Mouse (Mus musculus) liver, embryonic 14.5 days (tissue): ENCODE results near the gene Ubr2. TPM values are rescaled to one million over a fixed set of nuclear protein-coding genes. Genes with fewer than 3 reads are reported as not detected.

Source experiments
- ATAC-seq: fragments of 200-750 bp; cut with Nextera tagmentation; 2 replicates; pipeline ENCODE4 v1.8.0; 2017; ENCODE audit warnings: moderate number of reproducible peaks, mild to moderate bottlenecking, moderate library complexity; ENCODE audit not compliant: insufficient read depth
- DNase-seq, 3 experiments: peaks; one replicate each; pipeline ENCODE4 v3.0.0-alpha.2; 2012 to 2013; ENCODE audit warnings: low read depth in 3 of 3, low spot score in 3 of 3
- H3K27ac ChIP-seq: fragments of 300-500 bp; sonication (generic); 2 replicates; pipeline ENCODE4 v1.5.1; 2014; ENCODE audit warnings: moderate library complexity, mild to moderate bottlenecking, control low read depth, inconsistent platforms
- H3K27me3 ChIP-seq: fragments of 300-500 bp; sonication (generic); 2 replicates; pipeline ENCODE4 v1.6.1; 2014; ENCODE audit warnings: mild to moderate bottlenecking, low read length, moderate library complexity; ENCODE audit not compliant: control insufficient read depth, insufficient read depth
- H3K36me3 ChIP-seq: fragments of 300-500 bp; sonication (generic); replicated peaks from 2 replicates; pipeline ENCODE4 v1.6.1; 2014; ENCODE audit warnings: low read depth; ENCODE audit not compliant: control insufficient read depth, insufficient read depth
- H3K4me1 ChIP-seq, 2 experiments: fragments of 200-500 bp in 1 of 2; fragments of 300-500 bp in 1 of 2; sonication (generic) in 1 of 2; replicated peaks; 2 replicates each; pipeline ENCODE4 v1.6.1; 2012 to 2014; ENCODE audit warnings: antibody characterized with exemption in 1 of 2, inconsistent platforms in 1 of 2, low read length in 1 of 2; ENCODE audit not compliant: control insufficient read depth in 2 of 2, insufficient read depth in 2 of 2
- H3K4me2 ChIP-seq: fragments of 300-500 bp; sonication (generic); 2 replicates; pipeline ENCODE4 v1.6.1; 2014; ENCODE audit warnings: low read depth, mild to moderate bottlenecking, control low read depth, moderate library complexity
- H3K4me3 ChIP-seq, 2 experiments: fragments of 200-500 bp in 1 of 2; fragments of 300-500 bp in 1 of 2; sonication (generic) in 1 of 2; 2 replicates each; pipeline ENCODE4 v1.5.1; 2012 to 2014; ENCODE audit warnings: low read depth in 2 of 2, low read length in 2 of 2, mild to moderate bottlenecking in 2 of 2, control low read depth in 1 of 2, inconsistent platforms in 1 of 2, moderate library complexity in 1 of 2; ENCODE audit not compliant: insufficient read depth in 1 of 2
- H3K9ac ChIP-seq: fragments of 300-500 bp; sonication (generic); replicated peaks from 2 replicates; pipeline ENCODE4 v1.6.1; 2014; ENCODE audit warnings: mild to moderate bottlenecking, control low read depth, moderate library complexity
- H3K9me3 ChIP-seq: fragments of 300-500 bp; sonication (generic); 2 replicates; pipeline ENCODE4 v1.6.1; 2016; ENCODE audit warnings: low read length, mixed read lengths; ENCODE audit not compliant: control insufficient read depth
- CTCF ChIP-seq: IDR thresholded peaks from 2 replicates; pipeline ENCODE4 v1.5.1; 2016; ENCODE audit warnings: antibody characterized with exemption, low read depth, control low read depth
- EP300 ChIP-seq: IDR thresholded peaks from 2 replicates; pipeline ENCODE4 v1.6.1; 2016; ENCODE audit warnings: antibody characterized with exemption, low read depth
- WGBS: fragments of 180-500 bp; shearing (Covaris S2); extraction: QIAGEN DNeasy Blood & Tissue Kit; methylation state at CpG from one replicate; pipeline ENCODE4 v1.1.7; 2014; ENCODE audit not compliant: insufficient replicate concordance; 5-methylcytosine and 5-hydroxymethylcytosine counted together
- polyA plus RNA-seq, 2 experiments: library from polyadenylated mRNA; depleted of rRNA in 1 of 2; stranded (reverse) in 1 of 2; unstranded in 1 of 2; fragments of >200 nt; fragmentation: Nextera tagmentation in 1 of 2; extraction: Ambion mirVana in 1 of 2; gene quantifications; 2 replicates each; pipeline versions ENCODE4 v1.2.1 to v1.2.3; 2012 to 2014

Gene Ubr2
- polyA plus RNA-seq, 2 experiments, result 7.3 to 9.7 TPM

DNA sequence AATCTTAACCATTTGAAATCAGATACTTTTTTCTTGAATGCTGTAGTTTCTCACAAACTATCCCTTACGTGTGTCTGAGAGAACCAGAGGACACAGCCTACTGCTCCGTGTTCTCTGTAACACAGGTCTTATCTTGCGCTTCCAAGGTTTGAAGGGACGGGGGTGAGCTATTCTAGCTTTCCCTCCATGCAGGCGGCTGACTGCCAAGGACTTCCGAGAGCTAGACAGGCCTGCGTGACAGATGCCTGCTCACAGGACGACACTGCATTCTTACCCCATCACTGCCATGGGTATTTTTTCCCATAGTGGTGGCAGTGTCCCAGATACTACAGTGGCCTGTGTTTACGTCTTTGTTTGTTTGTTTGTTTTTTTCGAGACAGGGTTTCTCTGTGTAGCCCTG, 50.1 kb downstream of the Ubr2 start:
- no peak overlapping the region for H3K27ac ChIP-seq
- no peaks in the 10 kb centered on the region for H3K4me1 ChIP-seq
- ATAC-seq (no peak), DNase-seq (no peak)
- peaks cover 92% of the 10 kb centered on the region for H3K36me3 ChIP-seq
- TF ChIP-seq EP300 (no peak), CTCF (no peak)
- no peak overlapping the region for H3K4me3 ChIP-seq
- no peaks in the 10 kb centered on the region for H3K27me3 ChIP-seq
- no peak overlapping the region for H3K9ac ChIP-seq
- WGBS, result 83% methylated on average over 10 of the region's 10 CpGs
- no peaks in the 10 kb centered on the region for H3K9me3 ChIP-seq
- H3K4me2 ChIP-seq, result no peak overlapping the region

DNA sequence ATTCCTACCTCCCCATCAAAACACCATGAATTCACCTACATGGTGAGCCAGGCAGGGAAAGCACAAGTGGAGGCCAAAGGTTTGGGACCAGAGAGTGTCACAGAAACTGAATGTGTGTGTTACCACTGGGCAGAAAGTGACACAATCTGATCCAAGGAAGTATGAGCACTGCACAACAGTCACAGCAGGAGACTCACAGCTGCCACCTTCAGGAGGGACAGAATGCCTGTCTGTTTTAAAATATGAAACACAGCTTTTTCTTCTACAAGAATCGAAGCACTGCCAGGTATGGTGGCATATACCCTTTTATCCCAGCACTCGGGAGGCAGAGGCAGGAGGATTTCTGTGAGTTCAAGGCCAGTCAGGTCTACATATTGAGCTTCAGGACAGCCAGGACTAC, 52.3 kb downstream of the Ubr2 start:
- H3K9ac ChIP-seq, result no peak overlapping the region
- ATAC-seq (no peak), DNase-seq (no peak)
- no peaks in the 10 kb centered on the region for H3K27me3 ChIP-seq
- no peak overlapping the region for H3K4me2 ChIP-seq
- no peak overlapping the region for H3K4me3 ChIP-seq
- TF ChIP-seq CTCF (peak; percentile 32), EP300 (no peak)
- H3K36me3 ChIP-seq, result peaks cover 87% of the 10 kb centered on the region
- no peak overlapping the region for H3K27ac ChIP-seq
- H3K4me1 ChIP-seq, result no peaks in the 10 kb centered on the region
- no peaks in the 10 kb centered on the region for H3K9me3 ChIP-seq
- 78% methylated on average over 2 of the region's 2 CpGs for WGBS

GRCm38 (mm10) chr17:46946276-46946675, 64.1 kb downstream of the Ubr2 start:
- Histone ChIP-seq H3K4me2 (no peak overlapping the region), H3K36me3 (peaks cover 56% of the 10 kb centered on the region), H3K27me3 (no peaks in the 10 kb centered on the region), H3K4me3 (no peak overlapping the region), H3K9ac (no peak overlapping the region), H3K4me1 (no peaks in the 10 kb centered on the region), H3K27ac (no peak overlapping the region), H3K9me3 (no peaks in the 10 kb centered on the region)
- WGBS, result 85% methylated on average over 9 of the region's 9 CpGs
- ATAC-seq (no peak), DNase-seq (no peak)
- TF ChIP-seq EP300 (no peak), CTCF (no peak)

- DNase-seq (no peak), ATAC-seq (no peak)
- Histone ChIP-seq H3K4me2 (no peak overlapping the region), H3K9ac (no peak overlapping the region), H3K4me3 (no peak overlapping the region), H3K36me3 (peaks cover 75% of the 10 kb centered on the region), H3K27me3 (no peaks in the 10 kb centered on the region), H3K9me3 (no peaks in the 10 kb centered on the region), H3K27ac (no peak overlapping the region), H3K4me1 (no peaks in the 10 kb centered on the region)
- TF ChIP-seq EP300 (no peak), CTCF (no peak)
- WGBS, result 91% methylated on average over 9 of the region's 9 CpGs
Measured at GRCm38 (mm10) chr17:46942421-46942820, 67.9 kb downstream of the Ubr2 start.

DNA sequence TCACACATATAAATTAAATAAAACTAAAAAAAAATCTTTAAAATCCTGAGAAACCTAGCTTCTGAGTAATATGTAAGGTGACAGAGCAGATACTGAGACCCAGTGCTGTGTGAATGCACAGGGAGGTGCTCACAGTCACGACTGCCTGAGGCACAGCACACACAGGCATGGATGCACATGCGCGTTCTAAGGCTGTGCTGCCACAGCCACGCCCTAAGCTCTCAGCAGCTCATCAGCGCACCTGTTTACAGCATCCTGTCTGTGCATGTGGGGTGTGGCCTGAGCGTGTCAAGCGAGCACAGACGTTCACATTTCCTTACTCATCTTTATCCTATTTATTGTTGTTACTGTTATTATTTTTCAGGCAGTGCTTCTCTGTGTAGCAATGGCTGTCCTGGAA, 69.9 kb downstream of the Ubr2 start:
- H3K9ac ChIP-seq, result no peak overlapping the region
- no peak overlapping the region for H3K4me3 ChIP-seq
- H3K4me2 ChIP-seq, result no peak overlapping the region
- no peak for DNase-seq
- 89% methylated on average over 8 of the region's 8 CpGs for WGBS
- TF ChIP-seq EP300 (no peak), CTCF (no peak)
- H3K27me3 ChIP-seq, result no peaks in the 10 kb centered on the region
- no peaks in the 10 kb centered on the region for H3K4me1 ChIP-seq
- ATAC-seq, result no peak
- H3K9me3 ChIP-seq, result no peaks in the 10 kb centered on the region
- H3K27ac ChIP-seq, result no peak overlapping the region
- H3K36me3 ChIP-seq, result peaks cover 73% of the 10 kb centered on the region
